Mouse (Mus musculus): ENCODE measurements around the gene Rasgef1b. TPM values are rescaled to one million over a fixed set of nuclear protein-coding genes. Genes with fewer than 3 reads are reported as not detected.

Gene Rasgef1b
- polyA plus RNA-seq, 1 experiment from 2014 or later: 25.5 TPM

DNA sequence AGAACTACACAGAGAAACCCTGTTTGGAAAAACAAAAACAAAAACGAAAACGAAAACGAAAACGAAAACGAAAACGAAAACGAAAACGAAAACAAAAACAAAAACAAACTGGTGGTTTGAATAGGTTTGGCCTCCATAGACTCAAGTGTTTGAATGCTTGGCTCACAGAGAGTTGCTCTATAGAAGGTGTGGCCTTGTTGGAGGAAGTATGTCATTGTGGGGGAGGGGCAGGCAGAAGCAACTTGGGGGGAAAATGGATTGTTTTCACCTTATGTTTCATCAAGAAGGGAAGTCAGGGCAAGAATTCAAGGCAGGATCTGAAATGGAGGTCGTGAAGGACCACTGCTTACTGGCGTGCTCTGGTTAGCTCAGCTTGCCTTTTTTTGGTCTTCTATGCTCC lies 386.3 kb downstream of the Rasgef1b start:
- H3K9ac ChIP-seq (ENCODE audit: low read length): no peak overlapping the region
- H3K27me3 ChIP-seq (ENCODE audit: control insufficient read depth, insufficient read depth, low read length): no peaks in the 10 kb centered on the region
- no peak overlapping the region for H3K27ac ChIP-seq (ENCODE audit: low read depth, low read length)
- H3K36me3 ChIP-seq (ENCODE audit: control insufficient read depth, insufficient read depth, low read length): no peaks in the 10 kb centered on the region
- no peak overlapping the region for H3K4me2 ChIP-seq (ENCODE audit: low read depth, low read length, severe bottlenecking)
- no peak overlapping the region for H3K4me3 ChIP-seq (ENCODE audit: low read depth, low read length)
- WGBS: 96% methylated on average over 10 of the region's 10 CpGs
- no peaks in the 10 kb centered on the region for H3K9me3 ChIP-seq (ENCODE audit: control insufficient read depth, low read length)
- ATAC-seq (replicated peaks; ENCODE audit: low FRiP score) (no peak), DNase-seq (ENCODE audit: low spot score) (no peak)
- no peaks in the 10 kb centered on the region for H3K4me1 ChIP-seq (replicated peaks; ENCODE audit: control insufficient read depth, insufficient read depth, low read length)

DNA sequence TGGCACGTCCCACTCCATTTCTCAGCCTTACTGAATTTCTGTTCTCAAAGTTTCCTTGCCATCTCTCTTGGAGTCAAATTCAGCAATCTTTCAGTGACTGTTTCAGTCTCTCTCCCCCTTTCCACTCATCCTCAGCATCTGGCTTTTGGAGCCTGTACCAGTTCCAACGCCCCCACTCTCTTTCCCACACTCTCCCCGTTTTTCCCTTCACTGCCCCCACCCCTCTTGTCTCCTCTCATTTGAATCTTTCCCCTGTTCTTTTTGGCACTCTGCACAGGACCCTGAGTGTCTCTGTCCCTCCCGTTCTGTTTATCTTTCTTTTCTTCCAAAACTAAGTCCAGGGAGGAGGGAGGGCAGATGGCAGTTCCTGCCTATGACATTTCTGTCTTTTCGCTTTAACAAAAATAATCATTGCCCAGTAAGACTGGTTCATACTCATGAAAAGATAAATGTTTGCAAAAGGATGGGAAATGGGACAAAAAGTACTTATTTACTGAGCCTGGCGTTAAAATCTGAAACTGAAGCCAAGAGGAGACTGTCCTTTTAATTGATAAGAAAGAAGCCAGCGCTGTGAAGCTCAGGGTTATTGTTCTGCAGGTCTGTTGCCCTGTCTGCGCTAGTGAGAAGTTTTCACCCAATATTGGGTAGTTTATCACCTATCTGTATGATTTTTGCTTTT lies 388.4 kb downstream of the Rasgef1b start:
- H3K27me3 ChIP-seq (ENCODE audit: control insufficient read depth, insufficient read depth, low read length): no peaks in the 10 kb centered on the region
- no peak overlapping the region for H3K4me2 ChIP-seq (ENCODE audit: low read depth, low read length, severe bottlenecking)
- no peak overlapping the region for H3K27ac ChIP-seq (ENCODE audit: low read depth, low read length)
- H3K36me3 ChIP-seq (ENCODE audit: control insufficient read depth, insufficient read depth, low read length): no peaks in the 10 kb centered on the region
- no peak overlapping the region for H3K4me3 ChIP-seq (ENCODE audit: low read depth, low read length)
- H3K9me3 ChIP-seq (ENCODE audit: control insufficient read depth, low read length): no peaks in the 10 kb centered on the region
- no peak overlapping the region for H3K9ac ChIP-seq (ENCODE audit: low read length)
- DNase-seq (ENCODE audit: low spot score) (no peak), ATAC-seq (replicated peaks; ENCODE audit: low FRiP score) (no peak)
- 85% methylated on average over 8 of the region's 8 CpGs for WGBS
- H3K4me1 ChIP-seq (replicated peaks; ENCODE audit: control insufficient read depth, insufficient read depth, low read length): no peaks in the 10 kb centered on the region

DNA sequence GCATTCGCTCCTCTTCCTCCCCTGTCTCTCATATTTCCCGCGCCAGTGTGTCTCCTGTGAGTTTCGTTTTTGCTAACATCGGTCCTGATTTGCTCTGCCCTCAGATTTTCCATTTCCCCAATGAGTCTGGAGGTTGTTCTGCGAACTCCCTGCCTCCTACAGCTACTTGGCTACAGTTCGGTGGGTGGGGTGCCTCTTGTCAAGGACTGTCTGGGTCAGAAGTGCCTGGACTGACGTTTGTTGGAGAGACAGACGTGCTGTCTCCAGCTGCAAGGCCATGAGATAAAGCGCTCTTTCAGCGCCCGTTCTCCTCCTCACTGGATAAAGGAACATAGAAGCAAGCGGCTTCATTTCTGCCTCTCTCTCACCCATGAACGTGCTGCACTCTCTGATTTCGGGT lies 389.1 kb downstream of the Rasgef1b start:
- Histone ChIP-seq H3K36me3 (ENCODE audit: control insufficient read depth, insufficient read depth, low read length) (no peaks in the 10 kb centered on the region), H3K27ac (ENCODE audit: low read depth, low read length) (no peak overlapping the region), H3K4me3 (ENCODE audit: low read depth, low read length) (no peak overlapping the region), H3K9ac (ENCODE audit: low read length) (no peak overlapping the region), H3K9me3 (ENCODE audit: control insufficient read depth, low read length) (no peaks in the 10 kb centered on the region), H3K27me3 (ENCODE audit: control insufficient read depth, insufficient read depth, low read length) (no peaks in the 10 kb centered on the region), H3K4me1 (replicated peaks; ENCODE audit: control insufficient read depth, insufficient read depth, low read length) (no peaks in the 10 kb centered on the region), H3K4me2 (ENCODE audit: low read depth, low read length, severe bottlenecking) (no peak overlapping the region)
- ATAC-seq (replicated peaks; ENCODE audit: low FRiP score) (no peak), DNase-seq (ENCODE audit: low spot score) (no peak)
- WGBS: 77% methylated on average over 15 of the region's 15 CpGs

DNA sequence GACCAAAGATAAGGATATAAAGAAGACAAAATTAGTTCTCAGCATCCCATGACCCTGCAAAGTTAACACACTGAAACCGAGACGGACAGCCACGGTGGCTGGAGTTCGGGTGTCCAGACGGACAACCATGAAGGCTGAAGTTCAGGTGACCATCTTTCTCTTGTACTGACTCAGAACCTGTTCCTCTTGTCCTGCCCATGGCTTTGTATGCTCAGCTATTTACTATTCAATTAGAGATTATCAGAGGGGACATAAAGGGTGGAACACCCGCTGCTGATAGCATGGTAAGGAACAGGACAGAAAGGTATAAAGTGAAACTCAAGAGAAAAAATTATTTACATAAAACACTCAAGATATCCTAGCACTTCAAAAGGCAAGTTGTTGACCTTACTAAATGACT lies 390.0 kb downstream of the Rasgef1b start:
- Histone ChIP-seq H3K4me3 (ENCODE audit: low read depth, low read length) (no peak overlapping the region), H3K4me2 (ENCODE audit: low read depth, low read length, severe bottlenecking) (no peak overlapping the region), H3K9me3 (ENCODE audit: control insufficient read depth, low read length) (no peaks in the 10 kb centered on the region), H3K4me1 (replicated peaks; ENCODE audit: control insufficient read depth, insufficient read depth, low read length) (no peaks in the 10 kb centered on the region), H3K27ac (ENCODE audit: low read depth, low read length) (no peak overlapping the region), H3K27me3 (ENCODE audit: control insufficient read depth, insufficient read depth, low read length) (no peaks in the 10 kb centered on the region), H3K36me3 (ENCODE audit: control insufficient read depth, insufficient read depth, low read length) (no peaks in the 10 kb centered on the region), H3K9ac (ENCODE audit: low read length) (no peak overlapping the region)
- WGBS: 91% methylated on average over 6 of the region's 6 CpGs
- no peak for ATAC-seq (replicated peaks; ENCODE audit: low FRiP score)
- no peak for DNase-seq (ENCODE audit: low spot score)

DNA sequence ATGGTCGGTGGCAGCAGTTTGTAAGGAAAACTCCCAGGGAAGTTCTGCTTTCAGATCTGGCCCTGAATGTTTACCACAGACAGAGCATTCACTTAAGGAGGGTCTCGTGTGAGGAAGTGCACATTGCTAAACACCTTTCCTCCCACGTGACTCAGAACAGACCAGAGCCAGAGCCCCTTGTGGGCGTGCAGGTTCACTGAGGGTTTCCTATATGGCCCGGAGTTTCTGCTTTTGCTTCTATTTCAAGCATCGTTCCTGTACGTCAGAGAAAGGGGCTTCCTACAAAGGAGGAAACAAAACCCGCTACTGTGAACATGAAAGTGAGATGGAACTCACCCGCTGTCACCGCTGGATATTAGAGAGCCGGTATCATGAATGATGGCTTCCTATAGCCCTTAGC lies 392.4 kb downstream of the Rasgef1b start:
- Histone ChIP-seq H3K27me3 (ENCODE audit: control insufficient read depth, insufficient read depth, low read length) (no peaks in the 10 kb centered on the region), H3K9ac (ENCODE audit: low read length) (no peak overlapping the region), H3K9me3 (ENCODE audit: control insufficient read depth, low read length) (no peaks in the 10 kb centered on the region), H3K27ac (ENCODE audit: low read depth, low read length) (no peak overlapping the region), H3K4me3 (ENCODE audit: low read depth, low read length) (no peak overlapping the region), H3K4me1 (replicated peaks; ENCODE audit: control insufficient read depth, insufficient read depth, low read length) (no peaks in the 10 kb centered on the region), H3K36me3 (ENCODE audit: control insufficient read depth, insufficient read depth, low read length) (no peaks in the 10 kb centered on the region), H3K4me2 (ENCODE audit: low read depth, low read length, severe bottlenecking) (no peak overlapping the region)
- ATAC-seq (replicated peaks; ENCODE audit: low FRiP score) (no peak), DNase-seq (ENCODE audit: low spot score) (no peak)
- WGBS: 84% methylated on average over 11 of the region's 11 CpGs

DNA sequence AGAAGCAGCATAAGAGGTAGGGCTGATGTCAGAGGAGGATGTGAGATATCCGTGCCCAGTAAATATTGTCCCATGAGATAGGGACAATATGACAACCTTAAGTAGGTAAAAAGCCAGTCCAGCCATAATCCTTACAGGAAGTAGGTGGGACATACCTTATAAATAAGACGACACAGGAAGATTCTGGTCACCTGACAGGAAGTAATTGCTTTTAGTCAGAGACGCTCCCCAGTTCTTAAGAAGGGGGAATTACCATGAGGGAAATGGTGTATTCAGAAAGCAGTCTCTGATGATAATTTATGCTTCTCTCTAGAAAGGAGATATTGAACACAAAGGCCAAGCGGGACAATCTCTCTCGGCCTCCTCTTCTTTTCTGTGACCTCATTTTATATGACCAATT lies 394.8 kb downstream of the Rasgef1b start:
- no peak overlapping the region for H3K9ac ChIP-seq (ENCODE audit: low read length)
- DNase-seq (ENCODE audit: low spot score) (no peak), ATAC-seq (replicated peaks; ENCODE audit: low FRiP score) (no peak)
- no peak overlapping the region for H3K4me3 ChIP-seq (ENCODE audit: low read depth, low read length)
- H3K36me3 ChIP-seq (ENCODE audit: control insufficient read depth, insufficient read depth, low read length): no peaks in the 10 kb centered on the region
- H3K9me3 ChIP-seq (ENCODE audit: control insufficient read depth, low read length): no peaks in the 10 kb centered on the region
- 93% methylated on average over 5 of the region's 5 CpGs for WGBS
- no peak overlapping the region for H3K4me2 ChIP-seq (ENCODE audit: low read depth, low read length, severe bottlenecking)
- no peak overlapping the region for H3K27ac ChIP-seq (ENCODE audit: low read depth, low read length)
- no peaks in the 10 kb centered on the region for H3K4me1 ChIP-seq (replicated peaks; ENCODE audit: control insufficient read depth, insufficient read depth, low read length)
- H3K27me3 ChIP-seq (ENCODE audit: control insufficient read depth, insufficient read depth, low read length): no peaks in the 10 kb centered on the region

DNA sequence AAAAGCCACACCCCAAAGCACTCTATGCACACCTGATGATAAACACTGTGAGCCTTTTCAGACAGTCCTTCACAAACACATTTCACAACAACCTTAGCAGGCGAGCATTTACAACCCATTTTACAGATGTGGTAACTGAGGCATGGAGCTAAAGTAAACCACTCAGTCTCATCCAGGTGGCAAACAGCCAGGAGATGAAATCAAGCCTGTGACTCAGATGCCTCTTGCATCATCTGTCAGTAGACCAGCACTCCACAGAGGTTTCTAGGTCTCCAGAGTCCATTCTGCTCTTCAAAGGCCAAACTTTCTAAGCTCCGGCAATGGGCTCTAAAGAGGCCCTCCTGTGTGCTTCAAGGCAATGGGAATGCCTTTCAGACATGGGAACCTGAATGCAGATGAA lies 396.8 kb downstream of the Rasgef1b start:
- Histone ChIP-seq H3K9ac (ENCODE audit: low read length) (no peak overlapping the region), H3K27ac (ENCODE audit: low read depth, low read length) (no peak overlapping the region), H3K4me2 (ENCODE audit: low read depth, low read length, severe bottlenecking) (no peak overlapping the region), H3K9me3 (ENCODE audit: control insufficient read depth, low read length) (no peaks in the 10 kb centered on the region), H3K36me3 (ENCODE audit: control insufficient read depth, insufficient read depth, low read length) (no peaks in the 10 kb centered on the region), H3K4me3 (ENCODE audit: low read depth, low read length) (no peak overlapping the region), H3K27me3 (ENCODE audit: control insufficient read depth, insufficient read depth, low read length) (no peaks in the 10 kb centered on the region), H3K4me1 (replicated peaks; ENCODE audit: control insufficient read depth, insufficient read depth, low read length) (no peaks in the 10 kb centered on the region)
- WGBS: 86% methylated on average over 2 of the region's 2 CpGs
- ATAC-seq (replicated peaks; ENCODE audit: low FRiP score) (no peak), DNase-seq (ENCODE audit: low spot score) (no peak)

DNA sequence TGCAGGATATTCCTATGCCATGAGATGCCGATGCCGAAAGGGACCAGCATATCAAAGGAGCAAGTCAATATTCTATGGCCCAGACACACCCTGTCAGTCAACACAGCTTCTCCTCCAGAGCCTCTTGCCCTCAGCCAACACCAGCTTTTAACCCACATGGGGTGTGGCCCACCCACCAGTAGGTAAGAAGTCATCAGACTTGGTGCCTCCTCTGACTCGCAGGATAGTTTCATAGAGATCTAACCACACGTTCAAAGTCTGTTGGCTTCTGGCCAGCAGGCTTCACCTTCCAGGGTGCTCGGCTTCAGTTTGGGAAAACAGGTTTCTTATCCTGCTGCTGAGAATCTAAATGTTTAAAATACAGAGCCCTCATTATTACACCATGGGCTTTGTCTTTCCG lies 399.8 kb downstream of the Rasgef1b start:
- no peak overlapping the region for H3K9ac ChIP-seq (ENCODE audit: low read length)
- no peak overlapping the region for H3K4me3 ChIP-seq (ENCODE audit: low read depth, low read length)
- no peaks in the 10 kb centered on the region for H3K36me3 ChIP-seq (ENCODE audit: control insufficient read depth, insufficient read depth, low read length)
- H3K27ac ChIP-seq (ENCODE audit: low read depth, low read length): no peak overlapping the region
- no peaks in the 10 kb centered on the region for H3K4me1 ChIP-seq (replicated peaks; ENCODE audit: control insufficient read depth, insufficient read depth, low read length)
- no peak overlapping the region for H3K4me2 ChIP-seq (ENCODE audit: low read depth, low read length, severe bottlenecking)
- DNase-seq (ENCODE audit: low spot score) (no peak), ATAC-seq (replicated peaks; ENCODE audit: low FRiP score) (no peak)
- no peaks in the 10 kb centered on the region for H3K9me3 ChIP-seq (ENCODE audit: control insufficient read depth, low read length)
- H3K27me3 ChIP-seq (ENCODE audit: control insufficient read depth, insufficient read depth, low read length): no peaks in the 10 kb centered on the region
- 89% methylated on average over 6 of the region's 6 CpGs for WGBS

DNA sequence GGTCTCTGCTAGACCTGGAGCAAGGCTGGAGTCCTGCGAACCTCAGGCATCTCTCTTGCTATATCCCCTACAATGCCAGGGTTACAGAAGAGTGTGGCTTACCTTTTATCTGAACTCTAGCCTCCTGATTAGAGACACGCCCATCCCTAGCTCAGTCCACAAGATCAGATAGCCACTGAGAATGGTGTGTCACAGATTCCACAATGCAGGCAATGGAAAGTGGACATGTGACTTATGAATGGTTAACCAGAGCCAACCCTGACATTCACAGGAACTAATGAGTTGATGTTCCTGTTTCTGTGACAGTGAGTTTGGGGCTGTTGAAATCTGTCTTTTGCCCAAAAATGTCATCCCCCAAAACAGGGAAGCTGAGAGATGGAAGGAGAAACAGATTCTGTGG lies 401.8 kb downstream of the Rasgef1b start:
- Histone ChIP-seq H3K27me3 (ENCODE audit: control insufficient read depth, insufficient read depth, low read length) (no peaks in the 10 kb centered on the region), H3K9ac (ENCODE audit: low read length) (no peak overlapping the region), H3K4me3 (ENCODE audit: low read depth, low read length) (no peak overlapping the region), H3K36me3 (ENCODE audit: control insufficient read depth, insufficient read depth, low read length) (no peaks in the 10 kb centered on the region), H3K4me1 (replicated peaks; ENCODE audit: control insufficient read depth, insufficient read depth, low read length) (no peaks in the 10 kb centered on the region), H3K27ac (ENCODE audit: low read depth, low read length) (no peak overlapping the region), H3K4me2 (ENCODE audit: low read depth, low read length, severe bottlenecking) (no peak overlapping the region), H3K9me3 (ENCODE audit: control insufficient read depth, low read length) (no peaks in the 10 kb centered on the region)
- WGBS: 86% methylated on average over 2 of the region's 2 CpGs
- ATAC-seq (replicated peaks; ENCODE audit: low FRiP score) (no peak), DNase-seq (ENCODE audit: low spot score) (no peak)
